Mouse (Mus musculus) lung, postnatal 25 days (tissue): ENCODE data around the gene Fam20b.

ENCODE experiments used
- DNase-seq: peaks from one replicate; pipeline ENCODE4 v3.0.0; 2022; ENCODE audit warnings: low spot score

Fam20b gene

GRCm38 (mm10) chr1:156635148-156635547 lies 83.7 kb downstream of the Fam20b start:
- DNase-seq: no peak

DNA sequence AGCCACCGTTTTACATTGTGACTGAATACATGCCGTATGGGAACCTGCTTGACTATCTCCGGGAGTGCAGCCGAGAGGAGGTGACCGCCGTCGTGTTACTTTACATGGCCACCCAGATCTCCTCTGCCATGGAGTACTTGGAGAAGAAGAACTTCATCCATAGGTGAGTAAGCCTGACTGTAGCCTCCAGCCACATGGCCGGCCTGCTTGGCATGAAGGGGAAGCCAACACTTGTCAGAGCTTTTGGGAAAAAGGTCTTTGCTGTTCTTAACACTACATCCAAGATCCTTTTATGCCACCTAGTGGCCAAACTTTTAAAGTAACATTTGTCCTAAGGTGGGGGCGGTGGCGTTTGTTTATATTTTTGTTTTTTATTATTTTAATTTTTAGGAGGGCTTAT lies 85.8 kb downstream of the Fam20b start:
- peak; percentile 61 for DNase-seq

- no peak for DNase-seq
Observed at GRCm38 (mm10) chr1:156630965-156631364, 87.9 kb downstream of the Fam20b start.

GRCm38 (mm10) chr1:156629984-156630383 lies 88.9 kb downstream of the Fam20b start:
- DNase-seq: no peak
